Mouse (Mus musculus) layer of hippocampus, adult 8-10 months (tissue): ENCODE measurements around the gene Fnip1. TPM values are rescaled to one million over a fixed set of nuclear protein-coding genes. Genes with fewer than 3 reads are reported as not detected.

Source experiments
- DNase-seq, 2 experiments: peaks; one replicate each; pipeline ENCODE4 v3.0.0; 2022; ENCODE audit warnings: low spot score in 2 of 2
- total RNA-seq, 4 experiments: library from RNA; stranded (reverse); gene quantifications; 2 replicates each; pipeline ENCODE4 v1.2.4; 2022

The Fnip1 gene
- total RNA-seq, 4 experiments from 2014 or later: 35.4 to 40.2 (median 38.2) TPM

- no peak for DNase-seq
Observed at GRCm38 (mm10) chr11:54458168-54458567, 20.2 kb downstream of the Fnip1 start.

- DNase-seq: no peak
Observed at GRCm38 (mm10) chr11:54464557-54465244, 26.7 kb downstream of the Fnip1 start.

GRCm38 (mm10) chr11:54472231-54472630 lies 34.2 kb downstream of the Fnip1 start:
- DNase-seq: no peak

- DNase-seq: no peak
Observed at GRCm38 (mm10) chr11:54478414-54478813, 40.4 kb downstream of the Fnip1 start.

- DNase-seq: no peak
Observed at GRCm38 (mm10) chr11:54486041-54486440, 48.0 kb downstream of the Fnip1 start.

GRCm38 (mm10) chr11:54491946-54492558 lies 54.1 kb downstream of the Fnip1 start:
- no peak for DNase-seq

GRCm38 (mm10) chr11:54492559-54492958 lies 54.6 kb downstream of the Fnip1 start:
- no peak for DNase-seq

GRCm38 (mm10) chr11:54499838-54500237 lies 61.8 kb downstream of the Fnip1 start:
- no peak for DNase-seq

GRCm38 (mm10) chr11:54502546-54503245 lies 64.7 kb downstream of the Fnip1 start:
- DNase-seq: no peak

- DNase-seq: no peak
Observed at GRCm38 (mm10) chr11:54513584-54513983, 75.6 kb downstream of the Fnip1 start.

GRCm38 (mm10) chr11:54521927-54522528 lies 84.0 kb downstream of the Fnip1 start:
- no peak for DNase-seq

- DNase-seq: peak; percentile 97 to 98
Observed at GRCm38 (mm10) chr11:54522529-54523430, 84.8 kb downstream of the Fnip1 start, which contains the start of gene Rapgef6. TSS of gene Rapgef6 (plus strand) at chr11:54522847.

- DNase-seq: no peak
Observed at GRCm38 (mm10) chr11:54523431-54524001, 85.5 kb downstream of the Fnip1 start.

- no peak for DNase-seq
Observed at GRCm38 (mm10) chr11:54528002-54528401, 90.0 kb downstream of the Fnip1 start.

GRCm38 (mm10) chr11:54530391-54530790 lies 92.4 kb downstream of the Fnip1 start:
- DNase-seq: no peak

- no peak for DNase-seq
Observed at GRCm38 (mm10) chr11:54530916-54531315, 92.9 kb downstream of the Fnip1 start.

GRCm38 (mm10) chr11:54533834-54534233 lies 95.8 kb downstream of the Fnip1 start:
- no peak for DNase-seq

GRCm38 (mm10) chr11:54534871-54535270 lies 96.9 kb downstream of the Fnip1 start:
- DNase-seq: peak; percentile 26 to 73

- no peak for DNase-seq
Observed at GRCm38 (mm10) chr11:54539031-54539430, 101.0 kb downstream of the Fnip1 start.

- DNase-seq: no peak
Observed at GRCm38 (mm10) chr11:54539486-54539885, 101.5 kb downstream of the Fnip1 start.

GRCm38 (mm10) chr11:54540328-54540727 lies 102.3 kb downstream of the Fnip1 start:
- DNase-seq: no peak
